In genomic region chrX:142813146-142813545, GRCm38 (mm10) we compare ENCODE assay signal across 8 mouse cellular contexts.
DNase-seq lines count a peak whose midpoint lies in the region.

No protein-coding gene starts in this region.

- DNase-seq in cerebellum, adult 18-20 months, result peak; percentile 43 to 61
- no peak for DNase-seq in cerebellum, adult 11-12 months
- DNase-seq in spleen, postnatal 10 days (ENCODE audit: low spot score in 2 of 2), result peak; percentile 23 to 58
- no peak for DNase-seq in spleen, adult 12 weeks (ENCODE audit: low spot score)
- DNase-seq in embryo, embryonic 11 days, result peak; percentile 55
- DNase-seq in layer of hippocampus, postnatal 36 days, result peak; percentile 15 to 20
- peak; percentile 45 for DNase-seq in naive thymus-derived CD4-positive, alpha-beta T cell, adult 2 months (ENCODE audit: low read depth)
- DNase-seq in ovary, adult 18-20 months (ENCODE audit: low spot score), result no peak

Comparison
In these comparisons a context has a peak if more than half of its experiments do, and no peak if none do; other contexts are left out.
1. DNase-seq: peak in cerebellum, adult 18-20 months (2 of 2), spleen, postnatal 10 days (2 of 2), embryo, embryonic 11 days (single experiment), layer of hippocampus, postnatal 36 days (2 of 2) and naive thymus-derived CD4-positive, alpha-beta T cell, adult 2 months (single experiment); none in cerebellum, adult 11-12 months (single experiment), spleen, adult 12 weeks (single experiment) and ovary, adult 18-20 months (single experiment).